Mouse (Mus musculus): Measurements from ENCODE around the gene Olfr1133. TPM values are rescaled to one million over a fixed set of nuclear protein-coding genes. Genes with fewer than 3 reads are reported as not detected.
"Not testable (repeated sequence)": the region's sequence is repeated elsewhere in the genome, so short reads cannot be mapped to it uniquely, and the experiment has no call there.

Olfr1133 gene
- polyA plus RNA-seq (2015; fragmentation: Nextera tagmentation; extraction: Ambion mirVana): not detected in 2 replicates

DNA sequence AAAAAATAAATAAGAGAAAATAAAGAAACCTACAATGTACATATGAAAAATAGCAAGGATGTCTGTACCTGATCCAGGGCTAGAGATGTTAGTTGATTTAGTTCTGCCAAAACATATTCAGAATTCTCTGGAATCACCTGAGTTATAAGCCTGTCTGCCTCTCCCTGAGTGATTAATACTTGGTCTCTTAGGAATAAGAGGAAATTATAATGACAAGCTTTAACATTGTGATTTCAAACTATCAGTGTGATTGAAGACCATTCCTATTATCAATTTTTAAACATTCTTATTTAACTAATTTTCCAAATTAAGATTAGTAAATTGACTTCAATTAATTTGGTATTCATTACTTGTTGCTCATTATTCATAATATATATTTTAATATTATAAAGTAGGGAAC is at the start of gene Olfr1133:
TSS of gene Olfr1133 (minus strand) at position 101 of the 400 bp plus-strand sequence.
- no peak within 1 kb of the TSS for H3K4me3 ChIP-seq (ENCODE audit: low read depth, low read length)
- H3K36me3 ChIP-seq (ENCODE audit: insufficient read depth, low read length): no peaks in the 10 kb centered on the region
- H3K9ac ChIP-seq (replicated peaks; ENCODE audit: low read depth): no peak within 1 kb of the TSS
- no peak within 1 kb of the TSS for H3K4me2 ChIP-seq (replicated peaks; ENCODE audit: low read depth, low read length)
- H3K4me1 ChIP-seq (ENCODE audit: insufficient read depth, low read depth, low read length): no peaks in the 10 kb centered on the region
- no peak within 1 kb of the TSS for H3K27ac ChIP-seq (ENCODE audit: low read length)
- no peaks in the 10 kb centered on the region for H3K27me3 ChIP-seq (replicated peaks; ENCODE audit: insufficient read depth, low read length)
- no peak for TF ChIP-seq EP300 (IDR thresholded peaks at IDR 0.05)
- TF ChIP-seq CTCF (IDR thresholded peaks at IDR 0.05): no peak
- no peak for ATAC-seq
- no peaks in the 10 kb centered on the region for H3K9me3 ChIP-seq (ENCODE audit: low read length)
- no peak for DNase-seq (ENCODE audit: low spot score)

- H3K27ac ChIP-seq (ENCODE audit: low read length): no peak within 1 kb of the TSS
- H3K9ac ChIP-seq (replicated peaks; ENCODE audit: low read depth): no peak within 1 kb of the TSS
- H3K27me3 ChIP-seq (replicated peaks; ENCODE audit: insufficient read depth, low read length): no peaks in the 10 kb centered on the region
- no peak for DNase-seq (ENCODE audit: low spot score)
- ATAC-seq: no peak
- no peak within 1 kb of the TSS for H3K4me3 ChIP-seq (ENCODE audit: low read depth, low read length)
- TF ChIP-seq CTCF (IDR thresholded peaks at IDR 0.05): no peak
- TF ChIP-seq EP300 (IDR thresholded peaks at IDR 0.05): no peak
- no peaks in the 10 kb centered on the region for H3K4me1 ChIP-seq (ENCODE audit: insufficient read depth, low read depth, low read length)
- H3K4me2 ChIP-seq (replicated peaks; ENCODE audit: low read depth, low read length): no peak within 1 kb of the TSS
- H3K36me3 ChIP-seq (ENCODE audit: insufficient read depth, low read length): no peaks in the 10 kb centered on the region
- H3K9me3 ChIP-seq (ENCODE audit: low read length): no peaks in the 10 kb centered on the region
These were observed 46.7 kb upstream of the Olfr1133 start, which contains the start of gene Olfr1136 for GRCm38 (mm10) chr2:87693847-87694246. Olfr1136 (minus strand) TSS chr2:87693947.

- Histone ChIP-seq H3K36me3 (ENCODE audit: insufficient read depth, low read length) (no peaks in the 10 kb centered on the region), H3K9me3 (ENCODE audit: low read length) (no peaks in the 10 kb centered on the region), H3K4me2 (replicated peaks; ENCODE audit: low read depth, low read length) (no peak within 1 kb of the TSS), H3K9ac (replicated peaks; ENCODE audit: low read depth) (no peak within 1 kb of the TSS), H3K4me1 (ENCODE audit: insufficient read depth, low read depth, low read length) (no peaks in the 10 kb centered on the region), H3K27ac (ENCODE audit: low read length) (no peak within 1 kb of the TSS), H3K4me3 (ENCODE audit: low read depth, low read length) (no peak within 1 kb of the TSS), H3K27me3 (replicated peaks; ENCODE audit: insufficient read depth, low read length) (no peaks in the 10 kb centered on the region)
- 6% methylated on average over 1 of the region's 1 CpGs for WGBS
- ATAC-seq (no peak), DNase-seq (ENCODE audit: low spot score) (no peak)
- TF ChIP-seq EP300 (IDR thresholded peaks at IDR 0.05) (no peak), CTCF (IDR thresholded peaks at IDR 0.05) (no peak)
These were observed 26.4 kb upstream of the Olfr1133 start, which contains the start of gene Olfr1135 for GRCm38 (mm10) chr2:87673564-87673963. Olfr1135 (minus strand) TSS chr2:87673664.

DNA sequence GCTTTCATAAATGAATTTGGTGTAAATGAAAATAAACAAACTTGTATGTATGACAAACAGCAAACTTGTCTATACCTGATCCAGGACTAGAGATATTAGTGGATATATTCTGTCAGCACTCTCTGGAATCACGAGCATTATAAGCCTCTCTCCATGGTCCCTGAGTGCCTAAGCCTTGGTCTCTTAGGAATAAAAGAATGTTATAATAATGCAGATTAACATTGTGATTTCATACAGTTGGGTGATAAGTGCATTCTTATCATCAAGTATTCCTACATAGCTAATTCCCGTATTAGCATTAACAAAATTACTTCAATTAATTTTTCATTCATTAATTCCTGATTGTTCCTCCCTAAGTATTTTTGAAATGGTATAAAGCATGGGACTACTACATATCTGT is 11.2 kb upstream of the Olfr1133 start, which contains the start of gene Olfr1134:
TSS of gene Olfr1134 (minus strand) at position 101 of the 400 bp plus-strand sequence.
- Histone ChIP-seq H3K4me2 (replicated peaks; ENCODE audit: low read depth, low read length) (no peak within 1 kb of the TSS), H3K9me3 (ENCODE audit: low read length) (no peaks in the 10 kb centered on the region), H3K9ac (replicated peaks; ENCODE audit: low read depth) (no peak within 1 kb of the TSS), H3K27ac (ENCODE audit: low read length) (no peak within 1 kb of the TSS), H3K4me1 (ENCODE audit: insufficient read depth, low read depth, low read length) (no peaks in the 10 kb centered on the region), H3K4me3 (ENCODE audit: low read depth, low read length) (no peak within 1 kb of the TSS), H3K27me3 (replicated peaks; ENCODE audit: insufficient read depth, low read length) (no peaks in the 10 kb centered on the region), H3K36me3 (ENCODE audit: insufficient read depth, low read length) (no peaks in the 10 kb centered on the region)
- DNase-seq (ENCODE audit: low spot score) (no peak), ATAC-seq (no peak)
- TF ChIP-seq CTCF (IDR thresholded peaks at IDR 0.05) (no peak), EP300 (IDR thresholded peaks at IDR 0.05) (no peak)
- WGBS: 76% methylated on average over 2 of the region's 2 CpGs

- no peak for TF ChIP-seq CTCF (IDR thresholded peaks at IDR 0.05)
- no peak for TF ChIP-seq EP300 (IDR thresholded peaks at IDR 0.05)
- Histone ChIP-seq H3K9me3 (ENCODE audit: low read length) (no peaks in the 10 kb centered on the region), H3K27me3 (replicated peaks; ENCODE audit: insufficient read depth, low read length) (no peaks in the 10 kb centered on the region), H3K9ac (replicated peaks; ENCODE audit: low read depth) (no peak overlapping the region), H3K4me1 (ENCODE audit: insufficient read depth, low read depth, low read length) (no peaks in the 10 kb centered on the region), H3K27ac (ENCODE audit: low read length) (no peak overlapping the region), H3K4me2 (replicated peaks; ENCODE audit: low read depth, low read length) (no peak overlapping the region), H3K36me3 (ENCODE audit: insufficient read depth, low read length) (no peaks in the 10 kb centered on the region), H3K4me3 (ENCODE audit: low read depth, low read length) (no peak overlapping the region)
- ATAC-seq (no peak), DNase-seq (ENCODE audit: low spot score) (no peak)
These were observed 4.7 kb downstream of the Olfr1133 start for GRCm38 (mm10) chr2:87642441-87642840.

DNA sequence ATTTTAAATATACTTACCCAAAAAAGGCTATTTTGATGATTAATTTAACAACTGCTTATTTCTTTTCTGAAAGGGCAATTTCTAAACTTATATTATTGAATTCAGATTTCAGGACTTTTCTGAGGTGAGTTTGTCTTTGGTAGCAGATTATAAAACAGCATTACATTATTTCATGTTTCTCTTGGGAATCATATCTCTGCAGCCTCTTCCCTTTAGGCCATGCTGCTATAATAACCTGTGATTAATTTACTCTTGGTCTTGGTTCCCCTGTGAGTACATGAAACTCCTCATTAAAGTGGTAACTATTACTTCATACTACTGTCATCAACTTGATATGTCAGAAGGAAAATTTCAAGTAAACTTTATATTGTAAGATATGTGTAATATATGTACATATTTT is 9.7 kb downstream of the Olfr1133 start, which contains the start of gene Olfr1132:
TSS of gene Olfr1132 (minus strand) at position 101 of the 400 bp plus-strand sequence.
- TF ChIP-seq CTCF (IDR thresholded peaks at IDR 0.05): no peak
- TF ChIP-seq EP300 (IDR thresholded peaks at IDR 0.05): no peak
- H3K27ac ChIP-seq (ENCODE audit: low read length): no peak within 1 kb of the TSS

DNA sequence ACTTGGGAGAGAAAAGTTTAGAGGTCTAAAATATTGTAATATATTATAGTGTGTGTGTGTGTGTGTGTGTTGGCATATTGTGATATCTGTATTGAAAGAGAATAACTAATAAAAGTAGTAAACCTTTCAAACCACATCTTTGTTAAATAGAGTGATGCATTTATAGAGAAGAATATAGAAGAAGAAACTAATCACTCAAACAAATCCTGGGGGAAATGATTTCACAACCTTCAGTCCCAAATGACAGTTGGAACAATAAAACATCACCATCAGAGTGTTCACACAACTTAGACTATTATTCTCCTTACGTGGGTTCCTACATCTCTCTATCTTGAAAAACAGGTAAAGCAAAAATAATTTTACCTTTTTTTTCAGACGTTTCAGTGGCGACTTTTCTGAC is 20.4 kb downstream of the Olfr1133 start, which contains the start of gene Olfr1131:
TSS of gene Olfr1131 (plus strand) at position 301 of the 400 bp plus-strand sequence.
- H3K27me3 ChIP-seq (replicated peaks; ENCODE audit: insufficient read depth, low read length): no peaks in the 10 kb centered on the region
- H3K9ac ChIP-seq (replicated peaks; ENCODE audit: low read depth): no peak within 1 kb of the TSS
- no peak within 1 kb of the TSS for H3K27ac ChIP-seq (ENCODE audit: low read length)
- DNase-seq (ENCODE audit: low spot score) (no peak), ATAC-seq (no peak)
- 65% methylated on average over 3 of the region's 3 CpGs for WGBS
- no peak within 1 kb of the TSS for H3K4me2 ChIP-seq (replicated peaks; ENCODE audit: low read depth, low read length)
- H3K4me3 ChIP-seq (ENCODE audit: low read depth, low read length): no peak within 1 kb of the TSS
- no peaks in the 10 kb centered on the region for H3K9me3 ChIP-seq (ENCODE audit: low read length)
- no peaks in the 10 kb centered on the region for H3K4me1 ChIP-seq (ENCODE audit: insufficient read depth, low read depth, low read length)
- TF ChIP-seq EP300 (IDR thresholded peaks at IDR 0.05) (no peak), CTCF (IDR thresholded peaks at IDR 0.05) (no peak)
- H3K36me3 ChIP-seq (ENCODE audit: insufficient read depth, low read length): no peaks in the 10 kb centered on the region

More for the DNA sequence above, 9.7 kb downstream of the Olfr1133 start, which contains the start of gene Olfr1132:
- H3K4me3 ChIP-seq (ENCODE audit: low read depth, low read length): no peak within 1 kb of the TSS
- no peaks in the 10 kb centered on the region for H3K27me3 ChIP-seq (replicated peaks; ENCODE audit: insufficient read depth, low read length)
- H3K36me3 ChIP-seq (ENCODE audit: insufficient read depth, low read length): no peaks in the 10 kb centered on the region
- H3K4me1 ChIP-seq (ENCODE audit: insufficient read depth, low read depth, low read length): no peaks in the 10 kb centered on the region
- no peak for DNase-seq (ENCODE audit: low spot score)
- no peak for ATAC-seq
- no peak within 1 kb of the TSS for H3K4me2 ChIP-seq (replicated peaks; ENCODE audit: low read depth, low read length)
- H3K9ac ChIP-seq (replicated peaks; ENCODE audit: low read depth): no peak within 1 kb of the TSS
- H3K9me3 ChIP-seq (ENCODE audit: low read length): no peaks in the 10 kb centered on the region

- H3K9ac ChIP-seq (replicated peaks; ENCODE audit: low read depth); H3K4me1 ChIP-seq (ENCODE audit: insufficient read depth, low read depth, low read length); ATAC-seq; H3K27ac ChIP-seq (ENCODE audit: low read length); H3K27me3 ChIP-seq (replicated peaks; ENCODE audit: insufficient read depth, low read length); H3K4me2 ChIP-seq (replicated peaks; ENCODE audit: low read depth, low read length); DNase-seq (ENCODE audit: low spot score); H3K9me3 ChIP-seq (ENCODE audit: low read length); H3K36me3 ChIP-seq (ENCODE audit: insufficient read depth, low read length); H3K4me3 ChIP-seq (ENCODE audit: low read depth, low read length): not testable (repeated sequence)
These were observed 41.3 kb downstream of the Olfr1133 start, which contains the start of gene Olfr1130 for GRCm38 (mm10) chr2:87605912-87606311. Olfr1130 (plus strand) TSS chr2:87606212.

Data from lung, postnatal 0 days (tissue).